Mouse (Mus musculus) urinary bladder, postnatal 25 days (tissue): ENCODE measurements around the gene Tigd4.

Experiments used
- DNase-seq: peaks from one replicate; pipeline ENCODE4 v3.0.0; 2022; ENCODE audit warnings: low spot score

Tigd4 gene

GRCm38 (mm10) chr3:84610183-84610710 is 16.9 kb downstream of the Tigd4 start:
- no peak for DNase-seq

- DNase-seq: no peak
Observed at GRCm38 (mm10) chr3:84615050-84615855, 21.9 kb downstream of the Tigd4 start.

GRCm38 (mm10) chr3:84615856-84616225 is 22.5 kb downstream of the Tigd4 start:
- no peak for DNase-seq

GRCm38 (mm10) chr3:84618627-84619026 is 25.3 kb downstream of the Tigd4 start:
- no peak for DNase-seq

GRCm38 (mm10) chr3:84619056-84619455 is 25.7 kb downstream of the Tigd4 start:
- no peak for DNase-seq

- no peak for DNase-seq
Observed at GRCm38 (mm10) chr3:84619725-84620124, 26.4 kb downstream of the Tigd4 start.

GRCm38 (mm10) chr3:84622026-84622425 is 28.7 kb downstream of the Tigd4 start:
- no peak for DNase-seq

- no peak for DNase-seq
Observed at GRCm38 (mm10) chr3:84631586-84631985, 38.2 kb downstream of the Tigd4 start.

- DNase-seq: no peak
Observed at GRCm38 (mm10) chr3:84637095-84637494, 43.7 kb downstream of the Tigd4 start.

- no peak for DNase-seq
Observed at GRCm38 (mm10) chr3:84637890-84638578, 44.7 kb downstream of the Tigd4 start.

- no peak for DNase-seq
Observed at GRCm38 (mm10) chr3:84638858-84639257, 45.5 kb downstream of the Tigd4 start.

- no peak for DNase-seq
Observed at GRCm38 (mm10) chr3:84639767-84640500, 46.6 kb downstream of the Tigd4 start.

- DNase-seq: no peak
Observed at GRCm38 (mm10) chr3:84640536-84640935, 47.2 kb downstream of the Tigd4 start.

GRCm38 (mm10) chr3:84641391-84641790 is 48.0 kb downstream of the Tigd4 start:
- DNase-seq: no peak

- no peak for DNase-seq
Observed at GRCm38 (mm10) chr3:84642942-84643341, 49.6 kb downstream of the Tigd4 start.

GRCm38 (mm10) chr3:84645156-84646006 is 52.0 kb downstream of the Tigd4 start:
- DNase-seq: peak; percentile 55

- DNase-seq: no peak
Observed at GRCm38 (mm10) chr3:84646007-84646290, 52.6 kb downstream of the Tigd4 start.

- DNase-seq: peak; percentile 47
Observed at GRCm38 (mm10) chr3:84646331-84646845, 53.0 kb downstream of the Tigd4 start.
